Mouse (Mus musculus) urinary bladder, postnatal 4 days (tissue): Measurements from ENCODE around the gene Mcpt4.
"Not testable (repeated sequence)": the region's sequence is repeated elsewhere in the genome, so short reads cannot be mapped to it uniquely, and the experiment has no call there.

ENCODE experiments used
- DNase-seq, 2 experiments: peaks; one replicate each; pipeline ENCODE4 v3.0.0; 2021 to 2022; ENCODE audit warnings: low spot score in 2 of 2

The Mcpt4 gene

GRCm38 (mm10) chr14:56062213-56062612 lies at the start of gene Mcpt4:
Gene Mcpt4 (minus strand): TSS chr14:56062313.
- not testable (repeated sequence) for DNase-seq

- no peak for DNase-seq
Measured at GRCm38 (mm10) chr14:56105447-56106180, 43.5 kb upstream of the Mcpt4 start.

- no peak for DNase-seq
Measured at GRCm38 (mm10) chr14:56105016-56105415, 42.9 kb upstream of the Mcpt4 start.

- no peak for DNase-seq
Measured at GRCm38 (mm10) chr14:56103452-56103851, 41.3 kb upstream of the Mcpt4 start.

GRCm38 (mm10) chr14:56102386-56102785 lies 40.3 kb upstream of the Mcpt4 start, which contains the start of gene Ctsg:
Gene Ctsg (minus strand): TSS chr14:56102574.
- no peak for DNase-seq

- DNase-seq: no peak
Measured at GRCm38 (mm10) chr14:56098940-56099339, 36.8 kb upstream of the Mcpt4 start.

- DNase-seq: no peak
Measured at GRCm38 (mm10) chr14:56097597-56097996, 35.5 kb upstream of the Mcpt4 start.

GRCm38 (mm10) chr14:56093353-56093752 lies 31.2 kb upstream of the Mcpt4 start:
- DNase-seq: no peak

- no peak for DNase-seq
Measured at GRCm38 (mm10) chr14:56086711-56087110, 24.6 kb upstream of the Mcpt4 start.

GRCm38 (mm10) chr14:56085167-56085566 lies 23.1 kb upstream of the Mcpt4 start, which contains the start of gene Mcpt8:
Gene Mcpt8 (minus strand): TSS chr14:56085273.
- no peak for DNase-seq

GRCm38 (mm10) chr14:56082016-56082415 lies 19.9 kb upstream of the Mcpt4 start:
- DNase-seq: no peak

- no peak for DNase-seq
Measured at GRCm38 (mm10) chr14:56057722-56058121, 4.4 kb downstream of the Mcpt4 start.

GRCm38 (mm10) chr14:56055408-56055807 lies 6.7 kb downstream of the Mcpt4 start:
- no peak for DNase-seq

- DNase-seq: not testable (repeated sequence)
Measured at GRCm38 (mm10) chr14:56041792-56042191, 20.3 kb downstream of the Mcpt4 start, which contains the start of gene Mcpt2. Gene Mcpt2 (plus strand): TSS chr14:56042041.

- no peak for DNase-seq
Measured at GRCm38 (mm10) chr14:56034433-56034832, 27.7 kb downstream of the Mcpt4 start.

- not testable (repeated sequence) for DNase-seq
Measured at GRCm38 (mm10) chr14:56030395-56030794, 31.7 kb downstream of the Mcpt4 start, which contains the start of gene Mcpt9. Gene Mcpt9 (minus strand): TSS chr14:56030495.

- DNase-seq: not testable (repeated sequence)
Measured at GRCm38 (mm10) chr14:56021305-56021704, 40.8 kb downstream of the Mcpt4 start.

GRCm38 (mm10) chr14:56019446-56019845 lies 42.7 kb downstream of the Mcpt4 start:
- DNase-seq: no peak

- not testable (repeated sequence) for DNase-seq
Measured at GRCm38 (mm10) chr14:56017671-56018070, 44.4 kb downstream of the Mcpt4 start, which contains the start of gene Mcpt1. Gene Mcpt1 (plus strand): TSS chr14:56017971.

GRCm38 (mm10) chr14:56013924-56014323 lies 48.2 kb downstream of the Mcpt4 start:
- DNase-seq: no peak

GRCm38 (mm10) chr14:56013147-56013546 lies 49.0 kb downstream of the Mcpt4 start:
- no peak for DNase-seq
